Mouse (Mus musculus) lung, postnatal 0 days (tissue): Measurements from ENCODE around the gene B3galt4. TPM values are rescaled to one million over a fixed set of nuclear protein-coding genes. Genes with fewer than 3 reads are reported as not detected.

ENCODE experiments used
- ATAC-seq: fragments of 200-750 bp; cut with Nextera tagmentation; 2 replicates; pipeline ENCODE4 v1.8.0; 2017; ENCODE audit warnings: moderate library complexity
- DNase-seq: peaks from one replicate; pipeline ENCODE4 v3.0.0-alpha.2; 2016; ENCODE audit warnings: low spot score
- H3K27ac ChIP-seq: fragments of 300-500 bp; sonication (generic); 2 replicates; pipeline ENCODE4 v1.5.1; 2014; ENCODE audit warnings: antibody characterized with exemption, mild to moderate bottlenecking, low read length, mixed read lengths
- H3K27me3 ChIP-seq: fragments of 300-500 bp; sonication (generic); replicated peaks from 2 replicates; pipeline ENCODE4 v1.6.1; 2014; ENCODE audit warnings: low read length, mixed read lengths; ENCODE audit not compliant: insufficient read depth
- H3K36me3 ChIP-seq: fragments of 300-500 bp; sonication (generic); 2 replicates; pipeline ENCODE4 v1.6.1; 2014; ENCODE audit warnings: low read length, mixed read lengths; ENCODE audit not compliant: insufficient read depth
- H3K4me1 ChIP-seq: fragments of 300-500 bp; sonication (generic); 2 replicates; pipeline ENCODE4 v1.6.1; 2014; ENCODE audit warnings: antibody characterized with exemption, low read depth, low read length, mixed read lengths; ENCODE audit not compliant: insufficient read depth
- H3K4me2 ChIP-seq: fragments of 300-500 bp; sonication (generic); replicated peaks from 2 replicates; pipeline ENCODE4 v1.6.1; 2014; ENCODE audit warnings: low read depth, mild to moderate bottlenecking, low read length, moderate library complexity, mixed read lengths
- H3K4me3 ChIP-seq: fragments of 300-500 bp; sonication (generic); 2 replicates; pipeline ENCODE4 v1.5.1; 2014; ENCODE audit warnings: low read depth, low read length
- H3K9ac ChIP-seq: fragments of 300-500 bp; sonication (generic); replicated peaks from 2 replicates; pipeline ENCODE4 v1.6.1; 2014; ENCODE audit warnings: low read depth, mild to moderate bottlenecking
- H3K9me3 ChIP-seq: fragments of 300-500 bp; sonication (generic); 2 replicates; pipeline ENCODE4 v1.6.1; 2016; ENCODE audit warnings: low read length, mixed read lengths
- CTCF ChIP-seq: IDR thresholded peaks from 2 replicates; pipeline ENCODE4 v1.5.1; 2016; ENCODE audit warnings: antibody characterized with exemption, mild to moderate bottlenecking
- EP300 ChIP-seq: IDR thresholded peaks from 2 replicates; pipeline ENCODE4 v1.6.1; 2016; ENCODE audit warnings: antibody characterized with exemption, mild to moderate bottlenecking, control low read depth
- WGBS: fragments of 180-500 bp; shearing (Covaris S2); extraction: QIAGEN DNeasy Blood & Tissue Kit; methylation state at CpG from one replicate; pipeline ENCODE4 v1.1.7; 2014; 5-methylcytosine and 5-hydroxymethylcytosine counted together
- polyA plus RNA-seq: library from polyadenylated mRNA; unstranded; fragments of >200 nt; fragmentation: Nextera tagmentation; extraction: Ambion mirVana; gene quantifications from 2 replicates; pipeline ENCODE4 v1.2.1, GENCODE M21; 2015

Gene B3galt4
- polyA plus RNA-seq, 1 experiment from 2014 or later: 12.0 TPM

- Histone ChIP-seq H3K9me3 (no peaks in the 10 kb centered on the region), H3K27ac (no peak overlapping the region), H3K4me1 (peaks cover 6% of the 10 kb centered on the region; the same call in 1 of the 2 replicates), H3K9ac (no peak overlapping the region), H3K4me3 (no peak overlapping the region), H3K4me2 (no peak overlapping the region), H3K27me3 (no peaks in the 10 kb centered on the region), H3K36me3 (peaks cover 8% of the 10 kb centered on the region; the same call in 1 of the 2 replicates)
- WGBS: 95% methylated on average over 13 of the region's 13 CpGs
- DNase-seq (no peak), ATAC-seq (no peak)
- TF ChIP-seq EP300 (no peak), CTCF (no peak)
Observed at GRCm38 (mm10) chr17:33959135-33959534, 7.8 kb upstream of the B3galt4 start.

- no peak overlapping the region for H3K9ac ChIP-seq
- ATAC-seq (no peak), DNase-seq (no peak)
- no peak overlapping the region for H3K4me3 ChIP-seq
- peaks cover 8% of the 10 kb centered on the region; the same call in 1 of the 2 replicates for H3K36me3 ChIP-seq
- peaks cover 9% of the 10 kb centered on the region; the same call in 1 of the 2 replicates for H3K4me1 ChIP-seq
- no peak overlapping the region for H3K4me2 ChIP-seq
- TF ChIP-seq CTCF: no peak
- no peak for TF ChIP-seq EP300
- no peaks in the 10 kb centered on the region for H3K27me3 ChIP-seq
- 94% methylated on average over 11 of the region's 11 CpGs for WGBS
- H3K27ac ChIP-seq: no peak overlapping the region
- no peaks in the 10 kb centered on the region for H3K9me3 ChIP-seq
Observed at GRCm38 (mm10) chr17:33958451-33958850, 7.2 kb upstream of the B3galt4 start.

- Histone ChIP-seq H3K27me3 (no peaks in the 10 kb centered on the region), H3K4me3 (no peak overlapping the region), H3K9ac (no peak overlapping the region), H3K36me3 (peaks cover 4% of the 10 kb centered on the region; the same call in 1 of the 2 replicates), H3K27ac (no peak overlapping the region), H3K4me2 (no peak overlapping the region), H3K9me3 (no peaks in the 10 kb centered on the region), H3K4me1 (peaks cover 9% of the 10 kb centered on the region; the same call in 1 of the 2 replicates)
- ATAC-seq (no peak), DNase-seq (no peak)
- 82% methylated on average over 6 of the region's 6 CpGs for WGBS
- TF ChIP-seq CTCF (no peak), EP300 (no peak)
Observed at GRCm38 (mm10) chr17:33957493-33957892, 6.2 kb upstream of the B3galt4 start.

GRCm38 (mm10) chr17:33956336-33956735 is 5.0 kb upstream of the B3galt4 start:
- H3K4me1 ChIP-seq: peaks cover 9% of the 10 kb centered on the region; the same call in 1 of the 2 replicates
- no peak for ATAC-seq
- peak overlapping the region; percentile 66 for H3K4me2 ChIP-seq
- peak overlapping the region; percentile 60 for H3K4me3 ChIP-seq
- H3K27ac ChIP-seq: peak overlapping the region; percentile 95; the same call in 1 of the 2 replicates
- no peak for DNase-seq
- H3K9ac ChIP-seq: peak overlapping the region; percentile 71
- 3% methylated on average over 10 of the region's 10 CpGs for WGBS
- TF ChIP-seq CTCF (no peak), EP300 (no peak)
- no peaks in the 10 kb centered on the region for H3K9me3 ChIP-seq
- peaks cover 4% of the 10 kb centered on the region; the same call in 1 of the 2 replicates for H3K36me3 ChIP-seq
- no peaks in the 10 kb centered on the region for H3K27me3 ChIP-seq

- DNase-seq (peak; percentile 99), ATAC-seq (peak; percentile 88)
- Histone ChIP-seq H3K4me1 (peaks cover 9% of the 10 kb centered on the region; the same call in 1 of the 2 replicates), H3K9ac (peak within 1 kb of the TSS; percentile 96), H3K27me3 (no peaks in the 10 kb centered on the region), H3K36me3 (peaks cover 4% of the 10 kb centered on the region; the same call in 1 of the 2 replicates), H3K4me3 (peak within 1 kb of the TSS; percentile 60), H3K27ac (peak within 1 kb of the TSS; percentile 95), H3K4me2 (peak within 1 kb of the TSS; percentile 67), H3K9me3 (no peaks in the 10 kb centered on the region)
- WGBS: under 1% methylated on average over 50 of the region's 50 CpGs
- TF ChIP-seq EP300: peak; percentile 51; the same call in 1 of the 2 replicates
- TF ChIP-seq CTCF: peak; percentile 51
Observed at GRCm38 (mm10) chr17:33955555-33956214, 4.4 kb upstream of the B3galt4 start, which contains the start of the genes Vps52 and Rps18. Gene Vps52 (plus strand): TSS chr17:33955812. Gene Rps18 (minus strand): TSS chr17:33956001.

GRCm38 (mm10) chr17:33954646-33955554 is 3.6 kb upstream of the B3galt4 start:
- TF ChIP-seq CTCF: no peak
- TF ChIP-seq EP300: 0 out of 2 replicates have a peak, but pooled peaks have one; percentile 13
- Histone ChIP-seq H3K27ac (peak overlapping the region; percentile 92), H3K9ac (peak overlapping the region; percentile 96), H3K4me1 (peaks cover 12% of the 10 kb centered on the region; the same call in 1 of the 2 replicates), H3K4me2 (peak overlapping the region; percentile 67), H3K9me3 (no peaks in the 10 kb centered on the region), H3K27me3 (no peaks in the 10 kb centered on the region), H3K36me3 (peaks cover 4% of the 10 kb centered on the region; the same call in 1 of the 2 replicates), H3K4me3 (peak overlapping the region; percentile 60)
- DNase-seq (peak; percentile 52), ATAC-seq (peak; percentile 12)
- WGBS: under 1% methylated on average over 33 of the region's 33 CpGs
